Mouse (Mus musculus) megakaryocyte-erythroid progenitor cell, adult 5-6 weeks (primary cell): ENCODE measurements around the gene Olfr870. TPM values are rescaled to one million over a fixed set of nuclear protein-coding genes. Genes with fewer than 3 reads are reported as not detected.
"Not testable (repeated sequence)": the region's sequence is repeated elsewhere in the genome, so short reads cannot be mapped to it uniquely, and the experiment has no call there.

Source experiments
- ATAC-seq: replicated peaks from 2 replicates; pipeline ENCODE4 v1.8.0; 2016; ENCODE audit warnings: mild to moderate bottlenecking, inconsistent platforms; ENCODE audit not compliant: severe bottlenecking, poor library complexity, low FRiP score, low TSS enrichment
- total RNA-seq, 2 experiments: library from RNA; stranded (forward) in 1 of 2; stranded (reverse) in 1 of 2; fragments of 200-1000, 215-1000 nt in 1 of 2; fragments of >200 nt in 1 of 2; fragmentation: Nextera tagmentation in 1 of 2; gene quantifications; 2 replicates each; pipeline ENCODE4 v1.2.3; 2014 to 2017

The Olfr870 gene
- not detected in 2 replicates for total RNA-seq (2014; fragmentation: Nextera tagmentation)
- not detected in 2 replicates for total RNA-seq (2017)

DNA sequence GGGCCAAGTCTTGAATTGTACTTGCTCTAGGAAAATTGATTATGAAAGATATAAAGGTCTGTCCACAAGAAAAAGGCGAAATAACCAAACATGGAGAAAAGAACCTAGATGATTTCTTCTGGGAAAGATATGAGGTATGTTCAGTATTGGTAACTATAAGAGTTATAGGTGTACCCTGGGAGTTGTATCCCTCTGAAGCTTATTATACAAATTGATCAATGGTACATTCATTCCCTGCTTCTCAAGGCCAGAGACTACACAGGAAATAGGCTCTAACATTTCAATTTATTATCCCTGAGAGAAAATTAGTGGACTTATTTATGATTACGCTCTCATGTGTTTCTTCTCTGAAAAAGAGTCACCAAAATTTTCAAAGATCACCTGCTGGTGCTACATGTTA lies at the start of gene Olfr870:
Gene Olfr870, minus strand, starts transcription at position 101 of the 400 bp plus-strand sequence.
- no peak for ATAC-seq

DNA sequence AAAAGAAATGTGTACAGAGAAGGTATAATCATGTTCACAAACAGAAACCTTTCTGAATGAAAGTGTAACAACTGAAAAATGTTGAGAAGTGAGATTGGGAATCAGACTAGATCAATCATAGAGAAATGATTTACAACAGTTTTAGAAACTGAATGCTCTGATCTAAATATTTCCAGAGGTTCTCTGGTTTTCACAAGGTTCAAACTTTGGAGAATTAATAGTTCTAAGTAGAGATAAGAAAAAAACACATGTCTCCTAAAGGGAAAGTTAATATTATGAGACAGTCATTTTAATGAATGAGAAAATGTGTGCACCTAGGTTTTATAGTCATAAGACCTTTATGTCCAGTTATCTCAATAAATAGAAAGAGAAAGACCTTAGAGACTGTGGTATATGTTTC lies 38.0 kb upstream of the Olfr870 start, which contains the start of gene Olfr871:
Gene Olfr871, plus strand, starts transcription at position 301 of the 400 bp plus-strand sequence.
- no peak for ATAC-seq

DNA sequence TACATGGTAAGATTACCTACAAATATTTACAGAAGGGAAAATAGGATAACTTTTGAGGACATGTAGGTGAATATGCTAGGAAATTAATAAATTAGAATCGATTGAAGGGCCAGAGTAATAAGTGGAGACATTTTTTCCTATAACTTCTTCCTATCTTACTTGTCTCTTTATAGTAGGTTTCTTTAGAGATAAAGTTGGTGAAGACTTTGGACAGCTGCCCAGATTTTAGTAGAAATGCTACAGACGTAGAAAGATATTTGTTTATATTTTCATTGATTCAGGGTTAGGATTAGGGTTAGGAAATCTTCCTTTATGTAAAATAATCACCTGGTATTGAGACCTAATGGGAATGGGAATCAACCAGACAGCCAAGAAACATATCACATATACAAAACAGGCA lies 37.6 kb upstream of the Olfr870 start:
- ATAC-seq = no peak

DNA sequence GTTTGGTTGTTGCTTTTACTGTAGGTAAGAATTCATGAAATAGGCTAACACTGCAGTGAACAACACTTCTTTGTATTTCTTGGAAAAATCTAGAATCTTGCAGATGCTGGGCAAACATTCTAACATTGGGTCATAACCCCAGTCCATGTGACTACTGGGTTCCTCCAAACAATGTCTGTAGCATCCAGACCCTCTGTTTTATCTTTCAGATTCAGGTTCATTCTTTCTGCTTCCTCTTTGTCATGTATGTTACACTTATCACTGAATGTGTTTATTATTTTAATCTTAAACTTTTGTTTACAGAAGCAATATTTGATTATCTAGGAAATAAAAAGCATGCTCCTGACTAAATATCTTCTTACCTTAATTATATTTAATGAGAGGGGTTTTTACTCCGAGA lies 37.0 kb upstream of the Olfr870 start:
- no peak for ATAC-seq

GRCm38 (mm10) chr9:20203413-20203984 lies 29.6 kb upstream of the Olfr870 start:
- ATAC-seq = not testable (repeated sequence)

DNA sequence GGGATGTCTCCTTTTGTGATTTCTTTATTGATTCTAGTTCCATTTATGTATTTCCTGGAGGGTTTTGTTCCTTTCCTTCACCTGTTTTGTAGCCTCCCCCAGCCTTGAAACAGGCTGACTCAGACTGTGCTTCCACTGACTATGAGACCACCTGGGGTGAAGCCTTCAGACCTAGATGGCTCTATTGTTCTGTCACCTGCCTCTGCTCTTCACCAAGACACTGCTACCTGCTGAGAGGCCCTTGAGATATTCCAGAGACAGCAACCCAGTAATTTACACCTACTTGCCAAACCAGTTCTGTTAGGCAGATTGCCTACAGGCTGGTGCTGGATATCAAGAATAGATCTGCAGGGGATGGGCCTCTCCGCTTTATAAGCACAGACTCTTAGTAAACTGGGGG lies 28.3 kb upstream of the Olfr870 start:
- no peak for ATAC-seq

DNA sequence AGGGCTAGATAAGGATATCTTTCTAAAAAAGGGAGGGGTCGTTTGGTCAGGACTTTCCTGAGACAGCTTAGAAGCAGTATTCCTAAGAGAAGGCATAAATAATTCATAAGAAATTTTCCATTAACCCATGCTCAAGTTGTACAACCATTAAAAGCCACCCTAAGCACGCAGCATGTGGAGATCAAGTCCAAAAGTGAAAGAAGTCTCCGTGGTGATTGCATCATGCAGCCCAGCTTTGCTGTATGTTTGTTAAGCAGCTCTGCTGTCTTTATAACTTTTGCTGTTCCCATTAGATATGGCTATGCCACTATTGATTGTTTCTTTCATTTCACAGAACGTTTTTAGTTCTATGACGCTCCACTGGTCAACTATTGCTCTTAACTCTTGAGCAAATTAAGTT lies 5.6 kb upstream of the Olfr870 start:
- ATAC-seq = no peak

DNA sequence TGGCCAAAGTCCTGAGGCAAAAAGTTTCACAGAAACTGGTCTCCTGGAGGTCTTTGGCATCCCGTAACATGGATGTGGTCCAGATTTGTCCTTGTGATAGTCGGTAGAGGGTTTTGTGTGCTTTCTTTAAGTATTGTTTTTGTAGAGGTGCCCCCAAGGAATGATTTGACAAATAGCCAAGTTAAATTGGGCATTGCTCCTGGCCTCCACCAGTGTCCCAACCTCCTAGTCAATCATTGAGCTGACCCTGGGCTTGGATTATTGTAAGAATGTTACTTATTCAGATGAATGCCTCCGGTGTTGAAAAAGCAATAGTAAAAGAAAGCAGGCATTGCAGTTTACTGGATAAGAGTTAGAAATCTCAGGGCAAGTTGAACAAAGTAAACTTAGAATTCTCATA lies 24.2 kb downstream of the Olfr870 start:
- ATAC-seq = no peak

DNA sequence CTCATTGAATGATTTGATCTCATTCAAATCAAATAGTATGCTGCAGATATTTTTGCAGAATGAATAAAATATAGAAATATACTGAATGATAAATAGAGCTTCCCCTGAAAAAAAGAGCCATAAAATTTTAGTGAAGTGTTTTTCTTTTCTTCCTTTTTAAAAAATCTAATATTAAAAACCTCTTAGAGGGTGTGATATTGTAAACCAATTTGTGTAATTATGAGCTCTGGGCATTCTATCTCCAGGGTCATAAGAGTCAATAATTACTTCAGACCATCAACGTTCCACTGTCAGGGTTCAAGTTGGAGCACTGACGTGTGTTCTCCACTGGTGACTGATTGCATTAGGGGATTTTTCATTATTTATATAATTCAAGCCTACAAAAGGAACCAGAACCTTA lies 45.1 kb downstream of the Olfr870 start, which contains the start of gene Olfr869:
Gene Olfr869, plus strand, starts transcription at position 301 of the 400 bp plus-strand sequence.
- no peak for ATAC-seq

Other genes starting within 250 kb of the Olfr870 start
- gene Olfr866, start 146.0 kb downstream of the Olfr870 start, total RNA-seq (2014; fragmentation: Nextera tagmentation) = not detected in 2 replicates
- gene Olfr866, start 146.0 kb downstream of the Olfr870 start, total RNA-seq (2017) = not detected in 2 replicates
- not detected in 2 replicates for gene Olfr867, start 116.5 kb downstream of the Olfr870 start, total RNA-seq (2014; fragmentation: Nextera tagmentation)
- gene Olfr867, start 116.5 kb downstream of the Olfr870 start, total RNA-seq (2017) = not detected in 2 replicates
- gene Olfr868, start 75.4 kb downstream of the Olfr870 start, total RNA-seq (2014; fragmentation: Nextera tagmentation) = not detected in 2 replicates
- not detected in 2 replicates for gene Olfr868, start 75.4 kb downstream of the Olfr870 start, total RNA-seq (2017)
- not detected in 2 replicates for gene Olfr869, start 45.0 kb downstream of the Olfr870 start, total RNA-seq (2014; fragmentation: Nextera tagmentation)
- gene Olfr869, start 45.0 kb downstream of the Olfr870 start, total RNA-seq (2017) = not detected in 2 replicates
- gene Olfr871, start 38.1 kb upstream of the Olfr870 start, total RNA-seq (2014; fragmentation: Nextera tagmentation) = not detected in 2 replicates
- not detected in 2 replicates for gene Olfr871, start 38.1 kb upstream of the Olfr870 start, total RNA-seq (2017)
- gene Olfr872, start 63.1 kb upstream of the Olfr870 start, total RNA-seq (2014; fragmentation: Nextera tagmentation) = not detected in 2 replicates
- gene Olfr872, start 63.1 kb upstream of the Olfr870 start, total RNA-seq (2017) = not detected in 2 replicates
- not detected in 2 replicates for gene Olfr39, start 108.3 kb upstream of the Olfr870 start, total RNA-seq (2014; fragmentation: Nextera tagmentation)
- not detected in 2 replicates for gene Olfr39, start 108.3 kb upstream of the Olfr870 start, total RNA-seq (2017)
- not detected in 2 replicates for gene Olfr873, start 124.5 kb upstream of the Olfr870 start, total RNA-seq (2014; fragmentation: Nextera tagmentation)
- gene Olfr873, start 124.5 kb upstream of the Olfr870 start, total RNA-seq (2017) = not detected in 2 replicates
- not detected in 2 replicates for gene Olfr18, start 162.0 kb upstream of the Olfr870 start, total RNA-seq (2014; fragmentation: Nextera tagmentation)
- not detected in 2 replicates for gene Olfr18, start 162.0 kb upstream of the Olfr870 start, total RNA-seq (2017)
- 18.6 and 26.9 TPM in 2 replicates for gene Zfp560, start 211.1 kb upstream of the Olfr870 start, total RNA-seq (2014; fragmentation: Nextera tagmentation)
- gene Zfp560, start 211.1 kb upstream of the Olfr870 start, total RNA-seq (2017) = 1.9 and 8.2 TPM in 2 replicates